Mouse (Mus musculus) stomach, postnatal 0 days (tissue): ENCODE measurements around the gene Ubc.

ENCODE experiments used
- CTCF ChIP-seq: IDR thresholded peaks from 2 replicates; pipeline ENCODE4 v1.5.1; 2016; ENCODE audit warnings: antibody characterized with exemption, low read depth, mild to moderate bottlenecking, moderate library complexity
- EP300 ChIP-seq: optimal IDR thresholded peaks from 2 replicates; pipeline ENCODE3; 2016; ENCODE audit warnings: antibody characterized with exemption

GRCm38 (mm10) chr5:125403481-125404465, 13.8 kb upstream of the Ubc start:
- TF ChIP-seq CTCF (no peak), EP300 (no peak)
